Mouse (Mus musculus): Measurements from ENCODE around the gene Sycn.
"Not testable (repeated sequence)": the region's sequence is repeated elsewhere in the genome, so short reads cannot be mapped to it uniquely, and the experiment has no call there.

Gene Sycn

DNA sequence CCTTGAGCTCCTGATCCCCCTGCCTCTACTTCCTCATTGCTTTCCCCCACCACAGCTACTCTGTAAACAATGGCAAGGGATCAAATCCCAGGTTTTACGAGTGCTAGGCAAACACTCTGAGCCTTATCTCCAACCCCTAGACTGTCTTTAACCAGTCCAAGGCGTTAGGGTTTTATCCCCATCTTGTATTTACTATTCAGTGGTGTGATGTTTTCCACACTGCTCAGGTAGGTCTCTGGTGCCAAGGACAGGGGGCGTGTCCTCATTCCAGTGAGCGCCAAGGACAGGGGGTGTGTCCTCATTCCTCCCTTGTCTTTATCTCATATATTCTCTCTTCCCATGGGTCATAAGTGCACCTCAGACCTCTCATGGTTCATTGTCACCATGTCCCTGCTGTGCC is at the start of gene Sycn:
TSS of gene Sycn (plus strand) at position 360 of the 400 bp plus-strand sequence.
- no peak for DNase-seq (ENCODE audit: low spot score)

DNA sequence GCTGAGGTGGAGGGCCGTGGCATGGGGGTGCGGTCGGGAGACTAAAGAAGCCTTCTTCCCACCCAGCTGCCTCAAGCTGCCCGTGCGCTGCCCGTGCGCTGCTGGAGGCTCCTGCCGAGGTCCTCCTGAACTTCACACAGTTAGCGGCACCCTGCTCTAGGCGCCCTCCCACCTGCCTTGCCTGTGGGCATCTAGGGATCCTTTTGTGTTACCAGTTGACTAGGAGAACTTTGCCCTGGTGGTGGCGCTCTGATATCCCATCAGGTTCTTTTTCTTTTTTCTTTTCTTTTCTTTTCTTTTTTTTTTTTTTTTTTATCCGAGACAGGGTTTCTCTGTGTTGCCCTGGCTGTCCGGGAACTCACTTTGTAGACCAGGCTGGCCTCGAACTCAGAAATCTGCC is 49.8 kb upstream of the Sycn start:
- no peak for DNase-seq (ENCODE audit: low spot score)

DNA sequence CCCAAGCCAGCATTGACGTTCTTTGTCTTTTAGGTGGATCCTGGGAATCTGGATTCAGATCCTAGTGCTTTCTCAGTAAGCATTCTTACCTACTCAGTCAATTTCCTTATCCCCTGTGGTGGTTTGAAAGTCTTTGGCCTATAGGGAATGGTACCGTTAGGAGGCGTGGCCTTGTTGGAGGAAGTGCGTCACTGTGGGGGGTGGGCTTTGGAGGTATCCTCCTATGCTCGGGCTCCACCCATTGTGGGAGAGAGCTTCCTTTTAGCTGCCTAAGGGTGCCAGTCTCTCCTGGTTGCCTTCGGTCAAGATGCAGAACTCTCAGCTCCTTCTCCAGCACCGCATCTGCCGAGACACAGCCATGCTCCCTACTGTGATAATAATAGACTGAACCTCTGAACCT is 48.4 kb upstream of the Sycn start:
- DNase-seq (ENCODE audit: low spot score), result no peak

DNA sequence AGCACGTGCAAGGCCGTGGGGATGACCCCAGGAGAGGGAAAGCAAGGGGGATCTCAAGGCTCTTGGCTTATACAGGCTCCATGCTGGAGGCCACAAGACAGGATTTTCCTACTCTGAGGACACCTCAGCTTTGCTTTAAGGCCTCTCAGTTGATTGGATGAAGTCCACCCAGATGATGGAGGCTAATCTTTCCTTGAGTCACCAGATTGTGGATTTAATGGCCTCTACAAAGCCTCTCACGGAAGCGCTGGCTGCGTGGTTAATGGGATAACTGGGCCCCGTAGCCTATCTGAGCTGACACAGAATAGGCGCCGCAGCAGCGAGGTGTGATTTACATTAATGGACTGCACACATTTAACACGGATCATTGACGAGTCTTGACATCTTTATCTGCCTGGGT is 45.3 kb upstream of the Sycn start:
- DNase-seq (ENCODE audit: low spot score), result no peak

DNA sequence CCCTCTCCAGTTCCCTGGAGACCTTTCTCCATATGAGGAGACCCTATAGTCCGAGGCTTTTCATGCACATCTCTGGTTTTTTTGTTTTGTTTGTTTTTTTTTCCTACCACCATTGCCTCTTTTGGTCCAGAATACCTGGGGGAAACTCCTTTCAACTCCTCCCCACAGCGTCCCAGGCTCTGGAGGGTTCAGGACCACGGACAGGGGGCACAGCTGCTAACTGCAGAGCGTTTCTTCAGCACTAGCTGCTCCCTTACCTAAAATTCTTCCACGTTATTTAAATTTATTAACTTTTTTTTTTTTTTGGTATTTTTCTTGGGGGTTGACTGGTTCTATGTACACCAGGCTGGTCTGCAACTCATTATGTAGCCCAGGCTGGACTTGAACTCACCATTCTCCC is 35.1 kb upstream of the Sycn start:
- no peak for DNase-seq (ENCODE audit: low spot score)

DNA sequence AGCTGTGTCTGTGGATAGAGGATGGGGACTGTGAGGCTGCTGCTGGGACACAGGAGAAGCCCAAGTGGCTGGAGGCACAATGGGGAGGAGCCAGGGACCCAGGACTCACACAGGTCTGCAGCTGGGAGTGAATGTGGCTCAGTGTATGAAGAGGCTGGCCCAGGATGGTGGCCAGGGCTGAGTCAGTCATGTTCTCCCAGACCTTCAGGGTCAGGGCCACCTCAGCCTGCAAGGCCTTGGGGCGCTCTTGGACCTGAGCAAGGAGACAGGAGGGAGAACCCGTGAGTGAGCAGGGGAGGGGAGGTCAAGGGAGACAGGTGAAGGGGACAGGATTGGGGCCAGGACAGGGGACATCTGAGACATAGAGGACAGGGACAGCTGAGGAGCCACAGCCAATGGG is 31.6 kb upstream of the Sycn start:
- not testable (repeated sequence) for DNase-seq (ENCODE audit: low spot score)

DNA sequence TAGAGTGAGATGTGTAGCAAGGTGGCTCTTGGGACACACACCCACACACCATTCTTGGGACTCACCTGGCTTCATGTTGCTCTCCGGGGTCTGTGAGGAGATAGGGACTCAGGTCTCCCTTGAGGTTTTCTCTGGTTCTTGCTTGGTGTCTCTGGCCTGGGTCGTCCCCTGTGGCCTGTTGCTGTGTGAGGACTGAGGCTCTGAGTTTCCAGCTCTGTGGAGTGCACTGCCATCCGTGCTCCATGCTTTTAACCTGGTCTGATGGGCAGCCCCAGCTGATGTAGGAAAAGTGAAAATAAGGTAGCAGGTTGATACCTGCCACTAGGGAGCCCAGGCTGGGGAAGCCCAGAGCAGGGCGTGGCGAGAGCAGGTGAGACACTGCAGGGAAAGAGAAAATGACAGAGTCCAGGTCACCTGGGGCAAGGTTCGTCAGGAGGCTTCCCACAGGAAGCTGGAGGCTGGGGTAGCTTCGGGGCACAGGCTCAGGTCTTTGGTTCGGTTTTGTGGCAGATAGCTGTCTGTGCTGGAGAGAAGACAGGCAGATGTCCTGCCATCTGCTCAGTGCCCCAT is 30.2 kb upstream of the Sycn start, which contains the start of gene Ifnl2:
TSS of gene Ifnl2 (minus strand) at position 51 of the 570 bp plus-strand sequence.
- DNase-seq (ENCODE audit: low spot score), result not testable (repeated sequence)

DNA sequence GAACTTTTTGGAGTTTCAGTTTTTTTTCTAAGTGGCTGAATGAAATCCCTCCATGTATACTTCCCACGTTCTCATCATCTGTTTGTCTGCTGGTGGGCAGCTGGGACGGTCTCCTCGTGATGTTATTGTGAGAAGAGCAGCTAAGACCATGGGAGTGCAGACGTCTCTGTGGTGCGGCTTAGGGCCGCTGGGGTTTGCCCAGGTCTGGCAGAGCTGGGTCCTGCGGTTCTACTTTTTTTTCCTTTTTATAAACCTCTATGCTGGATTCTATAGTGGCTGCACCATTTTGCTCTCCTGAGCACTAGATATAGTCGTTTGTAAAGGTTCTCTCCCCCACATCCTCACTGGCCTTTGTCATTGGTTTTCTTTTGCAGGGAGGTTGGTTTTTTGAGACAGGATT is 29.2 kb upstream of the Sycn start:
- no peak for DNase-seq (ENCODE audit: low spot score)

DNA sequence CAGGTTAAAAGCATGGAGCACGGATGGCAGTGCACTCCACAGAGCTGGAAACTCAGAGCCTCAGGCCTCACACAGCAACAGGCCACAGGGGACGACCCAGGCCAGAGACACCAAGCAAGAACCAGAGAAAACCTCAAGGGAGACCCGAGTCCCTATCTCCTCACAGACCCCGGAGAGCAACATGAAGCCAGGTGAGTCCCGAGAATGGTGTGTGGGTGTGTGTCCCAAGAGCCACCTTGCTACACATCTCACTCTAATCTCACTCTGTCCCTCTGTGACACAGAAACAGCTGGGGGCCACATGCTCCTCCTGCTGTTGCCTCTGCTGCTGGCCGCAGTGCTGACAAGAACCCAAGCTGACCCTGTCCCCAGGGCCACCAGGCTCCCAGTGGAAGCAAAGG is 18.1 kb upstream of the Sycn start, which contains the start of gene Ifnl3:
TSS of gene Ifnl3 (plus strand) at position 301 of the 400 bp plus-strand sequence.
- not testable (repeated sequence) for DNase-seq (ENCODE audit: low spot score)

DNA sequence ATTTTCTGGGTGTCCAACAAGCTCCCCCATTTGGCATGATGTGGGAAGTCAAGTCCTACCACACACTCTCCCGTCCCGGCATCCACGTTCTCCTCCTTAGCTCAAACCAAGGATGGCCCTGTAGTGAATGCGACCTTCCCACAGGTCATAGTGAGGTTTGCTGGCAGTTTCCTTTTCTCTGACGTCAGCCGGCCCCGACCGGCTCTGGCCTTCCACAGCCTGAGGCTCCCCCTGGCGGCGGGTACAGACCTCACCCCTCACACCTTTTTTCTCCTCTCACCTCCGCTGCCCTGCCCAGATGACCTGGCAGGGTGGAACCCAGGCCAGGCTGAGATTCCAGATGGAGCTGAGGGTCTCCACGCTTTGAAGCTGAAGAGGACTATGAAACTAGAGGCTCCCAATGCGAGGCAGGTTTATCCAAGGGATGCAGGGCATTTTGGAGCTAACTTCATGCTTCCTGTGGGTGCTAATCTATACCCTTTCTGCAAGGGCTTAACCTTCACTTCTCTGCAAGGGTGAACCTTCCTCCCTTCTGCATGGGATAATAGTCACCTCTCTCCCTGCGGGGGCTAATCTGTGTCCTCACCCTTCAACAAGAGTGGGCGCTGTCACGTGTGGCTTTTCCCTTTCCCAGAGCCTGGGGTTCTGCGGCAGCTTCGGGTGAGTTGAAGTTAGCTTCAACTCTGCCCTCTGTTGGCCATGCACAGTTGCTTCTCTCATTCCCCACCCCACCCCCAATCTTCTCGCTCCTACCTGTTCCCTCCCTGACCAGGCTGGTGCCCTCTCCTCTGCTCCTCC is 12.6 kb upstream of the Sycn start:
- DNase-seq (ENCODE audit: low spot score), result peak; percentile 81

DNA sequence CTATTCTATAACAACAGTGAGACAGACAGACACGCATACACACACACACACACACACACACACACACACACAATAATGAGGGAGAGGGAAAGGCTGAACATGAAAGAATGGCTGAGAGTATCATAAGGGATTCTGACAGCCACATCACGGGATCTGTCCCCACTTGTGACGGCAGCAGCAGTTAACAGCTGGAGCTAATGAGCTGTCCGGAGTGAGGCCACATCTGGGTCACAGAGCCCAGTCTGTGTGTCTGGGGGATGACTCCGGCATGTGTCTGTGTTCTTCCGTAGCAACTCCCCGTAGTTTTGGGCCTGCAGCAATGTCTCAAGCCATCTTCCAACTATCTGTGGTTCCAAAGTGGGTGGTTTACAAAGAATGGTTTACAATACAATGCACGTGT is 8.7 kb upstream of the Sycn start:
- no peak for DNase-seq (ENCODE audit: low spot score)

DNA sequence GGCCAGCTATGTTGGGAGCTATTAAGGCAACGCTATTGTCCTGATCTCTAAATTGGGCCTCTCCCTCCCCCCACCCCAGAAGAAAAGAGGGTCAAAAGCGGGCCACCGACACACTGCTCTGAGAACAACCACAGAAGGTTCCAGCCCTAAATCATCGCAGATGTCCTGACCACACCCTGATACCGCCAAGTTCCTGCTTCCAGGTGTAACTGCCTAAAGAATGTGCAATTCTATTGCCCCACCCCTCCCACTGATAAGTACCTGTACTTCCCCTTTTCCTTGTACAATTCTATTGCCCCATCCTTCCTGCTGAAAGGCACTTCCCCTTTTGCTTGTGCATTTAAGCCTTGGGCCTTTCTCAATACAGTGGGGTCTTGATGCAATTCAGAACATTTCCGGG is 1.8 kb upstream of the Sycn start:
- DNase-seq (ENCODE audit: low spot score), result not testable (repeated sequence)

DNA sequence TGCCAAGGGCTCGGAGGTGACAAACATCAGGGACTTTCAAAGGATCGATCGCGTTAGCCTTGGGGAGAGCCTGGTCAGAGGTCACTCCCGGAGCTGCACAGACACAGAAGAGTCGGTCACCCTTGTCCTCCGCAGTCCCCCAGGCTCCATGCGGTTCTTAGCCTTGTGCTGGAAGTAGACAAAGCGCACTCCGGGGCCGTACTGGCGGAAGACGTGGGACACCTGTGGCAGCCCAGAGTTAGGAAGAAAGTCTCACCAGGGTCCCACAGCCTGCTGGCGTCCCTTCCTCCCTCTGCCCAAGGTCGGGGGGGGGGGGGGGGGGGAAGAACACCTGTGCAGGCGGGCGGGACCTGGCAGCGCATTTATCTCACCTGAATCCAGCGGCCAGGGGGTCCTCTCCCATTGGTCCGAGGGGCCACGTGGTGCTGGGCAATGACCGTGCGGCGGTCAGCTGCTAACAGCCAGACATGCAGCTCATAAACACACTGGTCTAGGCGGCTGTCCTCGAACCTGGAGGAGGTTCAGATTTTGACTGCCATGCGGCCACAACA is 3.4 kb downstream of the Sycn start:
- no peak for DNase-seq (ENCODE audit: low spot score)

DNA sequence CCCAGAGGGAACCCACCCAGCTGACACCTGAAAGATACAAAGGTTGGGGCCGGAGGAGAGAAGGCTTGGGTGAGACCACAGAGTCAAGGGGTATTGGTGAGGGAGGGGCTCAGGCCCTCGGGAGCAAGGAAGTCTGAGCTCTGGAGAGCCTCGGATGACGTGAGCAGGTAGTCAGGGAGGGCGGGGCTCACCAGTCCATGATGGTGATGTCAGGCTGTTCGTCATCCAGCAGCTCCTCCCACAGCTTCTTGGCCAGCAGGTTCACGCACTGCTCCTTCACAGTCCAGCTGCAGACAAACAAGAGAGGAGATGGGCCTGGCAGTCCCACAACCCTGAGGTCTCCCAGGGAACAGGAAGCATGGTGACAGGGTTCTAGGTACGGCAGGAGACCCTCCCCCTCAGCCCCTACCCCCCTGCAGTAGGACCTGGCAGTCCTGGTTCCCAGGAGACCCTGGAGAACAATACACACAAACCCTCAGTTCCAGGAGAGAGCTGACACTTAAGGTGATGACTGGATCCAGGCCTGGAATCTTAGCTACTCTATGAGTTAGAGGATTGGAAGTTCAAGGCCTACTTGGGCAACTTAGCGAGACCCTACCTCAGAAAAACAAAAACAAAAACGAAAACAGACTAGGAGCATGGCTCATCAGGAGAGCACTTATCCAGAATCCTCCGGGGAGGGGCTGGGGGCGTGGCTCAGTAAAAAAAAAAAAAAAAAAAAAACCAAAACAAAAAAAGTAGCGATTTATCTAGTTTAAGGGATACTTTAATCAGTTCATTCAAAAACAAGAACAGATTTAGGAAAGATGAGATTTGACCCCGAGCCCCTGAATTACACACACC is 4.6 kb downstream of the Sycn start:
- DNase-seq (ENCODE audit: low spot score), result peak; percentile 56

DNA sequence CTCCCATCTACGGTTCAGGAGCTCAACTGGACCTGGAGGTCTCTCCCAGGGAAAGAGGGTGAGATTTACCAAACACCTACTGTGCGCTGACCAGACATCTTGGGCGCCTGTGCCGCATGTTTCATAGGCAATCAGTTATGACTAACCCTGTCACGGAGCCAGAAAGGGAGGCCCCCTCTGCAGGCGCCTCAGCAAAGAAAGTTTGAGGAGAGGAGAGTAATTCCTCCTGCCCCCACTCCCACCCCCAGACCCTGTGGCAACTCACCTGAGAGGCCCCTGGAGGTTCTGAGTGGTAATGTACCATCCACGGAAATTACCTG is 5.2 kb downstream of the Sycn start:
- DNase-seq (ENCODE audit: low spot score), result no peak

DNA sequence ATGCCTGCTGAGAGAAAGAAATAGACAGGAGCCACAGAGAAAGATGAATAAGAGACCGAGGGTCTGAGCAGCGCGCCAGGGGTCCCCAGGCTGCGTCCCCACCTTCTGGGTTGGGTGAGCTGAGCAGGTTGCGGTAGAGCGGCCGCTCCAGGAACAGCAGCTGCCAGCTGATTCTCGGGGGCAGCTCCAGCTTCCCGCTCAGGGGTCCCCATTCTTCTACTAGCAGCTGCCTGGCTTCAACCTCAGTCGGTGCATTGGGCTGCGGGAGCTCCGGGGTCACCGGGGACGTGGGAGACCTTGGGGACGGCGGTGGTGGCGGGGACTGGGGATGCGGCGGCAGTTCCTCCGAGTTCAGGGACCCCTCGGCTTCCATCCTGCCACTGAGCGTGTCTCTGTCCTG is 6.0 kb downstream of the Sycn start:
- DNase-seq (ENCODE audit: low spot score), result no peak

DNA sequence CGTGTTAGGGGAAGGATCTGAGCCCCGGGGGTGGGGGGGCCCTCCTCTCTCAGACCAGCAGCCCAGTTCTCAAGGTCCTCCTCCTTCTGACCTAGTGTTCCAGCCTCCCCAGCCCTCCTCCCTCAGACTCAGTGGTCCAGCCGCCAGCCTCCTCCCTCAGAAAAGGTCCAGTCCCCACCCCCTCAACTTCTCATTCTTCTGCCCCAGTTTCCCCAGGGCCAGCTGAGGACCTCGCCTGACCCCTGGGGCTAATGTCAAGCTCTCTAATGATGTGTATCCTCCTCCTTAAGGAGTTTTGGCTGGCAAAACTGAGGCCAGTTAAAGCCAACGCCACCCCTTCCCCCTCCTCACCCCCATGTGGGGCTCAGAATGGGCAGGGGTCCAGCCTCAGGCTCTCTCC is 6.5 kb downstream of the Sycn start, which contains the start of gene Nccrp1:
TSS of gene Nccrp1 (minus strand) at position 101 of the 400 bp plus-strand sequence.
- DNase-seq (ENCODE audit: low spot score), result no peak

DNA sequence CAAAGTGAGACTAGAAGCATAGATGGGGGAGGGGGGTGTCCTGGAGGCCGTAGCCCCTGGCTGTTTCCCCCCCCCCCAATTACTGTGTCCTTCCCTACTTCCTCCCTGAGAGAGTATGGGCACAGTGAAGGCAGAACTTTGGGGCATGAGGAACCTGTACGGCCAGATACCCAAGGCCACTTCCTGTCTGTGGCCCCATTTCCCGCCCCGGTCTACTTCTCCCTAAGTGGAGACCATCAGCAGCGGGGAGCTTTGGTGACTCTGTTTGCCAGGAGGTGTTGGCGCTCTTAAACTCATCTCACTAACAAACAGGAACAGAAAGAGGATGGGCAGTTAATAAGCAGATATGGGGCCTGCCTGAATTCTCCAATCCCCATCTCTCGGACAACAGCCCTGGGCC is 6.9 kb downstream of the Sycn start:
- no peak for DNase-seq (ENCODE audit: low spot score)

DNA sequence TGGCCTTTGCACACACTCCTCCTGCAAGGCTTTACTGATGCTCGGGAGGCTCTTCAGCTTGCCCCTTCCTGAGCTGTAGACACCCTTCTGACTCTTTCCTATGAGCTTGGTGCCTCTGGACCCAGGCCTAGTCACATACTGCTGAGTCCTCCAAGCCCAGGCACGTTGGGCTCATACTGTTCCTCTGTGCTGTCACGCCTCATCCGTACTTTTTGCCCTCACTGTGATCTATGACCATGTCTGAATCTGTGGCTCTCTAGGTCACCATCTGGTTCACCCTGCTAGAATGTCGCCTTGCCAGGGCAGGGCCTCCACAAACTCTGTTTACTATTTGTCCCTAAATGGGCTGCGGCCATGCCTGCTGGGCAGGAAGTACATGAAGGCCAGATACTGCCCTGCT is 12.4 kb downstream of the Sycn start:
- DNase-seq (ENCODE audit: low spot score), result no peak

DNA sequence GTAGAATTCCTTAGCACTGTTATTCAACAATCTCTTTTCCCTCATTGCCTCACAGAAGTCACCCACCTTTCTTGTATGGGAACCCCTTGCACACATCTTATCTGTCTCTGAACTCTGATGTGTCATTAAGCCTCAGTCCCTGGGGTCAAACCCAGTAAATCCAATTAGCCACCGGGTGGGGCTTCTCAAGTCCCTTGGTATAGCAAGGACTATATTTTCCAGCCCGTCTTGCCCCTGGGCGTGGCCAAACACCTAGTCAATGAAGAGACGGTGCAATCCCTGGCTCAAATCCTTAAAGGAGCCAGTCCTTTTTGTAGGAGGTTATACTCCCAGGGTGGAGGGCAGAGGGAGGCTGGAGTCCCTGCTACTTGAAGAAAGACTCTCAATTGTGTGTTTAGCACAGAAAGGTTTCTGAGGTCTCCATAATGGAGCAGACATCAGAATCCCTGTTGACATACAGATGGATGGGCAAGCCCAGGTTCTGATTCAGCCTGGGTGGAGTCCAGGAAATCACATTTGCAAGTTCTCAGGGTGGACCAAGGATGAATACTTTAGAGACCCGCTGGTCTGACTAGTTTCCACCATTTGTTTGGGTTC is 15.4 kb downstream of the Sycn start:
- DNase-seq (ENCODE audit: low spot score), result no peak

DNA sequence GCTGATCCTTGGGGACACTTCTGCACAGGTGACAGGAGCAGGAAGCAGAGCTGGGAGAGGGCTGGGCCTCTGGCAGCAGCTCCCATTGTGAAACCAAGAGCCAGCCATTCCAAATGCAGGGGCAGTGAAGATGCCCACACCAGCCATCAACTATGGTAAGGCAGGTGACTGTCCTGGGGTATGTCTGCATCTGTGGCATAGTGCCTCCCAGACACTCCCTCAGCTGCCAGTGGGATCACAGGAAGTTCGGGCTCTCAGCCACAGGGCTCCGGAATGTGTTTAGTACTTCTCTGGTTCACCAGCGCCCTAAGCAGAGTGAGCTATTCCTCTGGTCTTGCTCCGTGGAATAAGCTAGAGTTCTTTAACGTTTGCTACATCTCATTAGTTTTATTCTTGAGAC is 16.4 kb downstream of the Sycn start:
- no peak for DNase-seq (ENCODE audit: low spot score)

DNA sequence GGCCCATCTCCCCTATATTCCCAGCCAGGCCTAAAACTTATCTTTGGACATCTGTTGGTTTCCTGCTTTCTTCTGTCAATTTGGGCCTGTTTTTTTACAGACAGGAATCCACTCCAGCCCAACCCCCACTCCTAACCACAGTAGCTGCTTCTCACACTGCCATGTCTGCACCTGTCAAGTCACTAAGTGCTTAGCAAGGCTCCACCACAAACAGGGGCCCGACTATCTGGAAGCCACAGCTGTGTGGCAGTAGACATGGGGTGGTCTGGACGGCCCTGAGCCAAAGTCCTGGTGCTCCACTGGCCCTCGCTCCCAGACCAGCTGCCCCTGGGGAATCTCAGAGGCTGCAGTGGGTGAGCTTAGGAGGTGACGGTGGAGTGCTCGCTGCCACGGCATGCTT is 17.0 kb downstream of the Sycn start:
- peak; percentile 68 for DNase-seq (ENCODE audit: low spot score)

Measured in MN1 (cell line).